Mouse (Mus musculus) hindbrain, embryonic 15.5 days (tissue): ENCODE results near the gene Fars2. TPM values are rescaled to one million over a fixed set of nuclear protein-coding genes. Genes with fewer than 3 reads are reported as not detected.
"Not testable (repeated sequence)": the region's sequence is repeated elsewhere in the genome, so short reads cannot be mapped to it uniquely, and the experiment has no call there.

Experiments
- ATAC-seq: fragments of 200-750 bp; cut with Nextera tagmentation; 2 replicates; pipeline ENCODE4 v1.8.0; 2017; ENCODE audit warnings: low read depth, moderate number of reproducible peaks, moderate TSS enrichment; ENCODE audit not compliant: low FRiP score
- H3K27ac ChIP-seq: fragments of 300-500 bp; sonication (generic); replicated peaks from 2 replicates; pipeline ENCODE4 v1.5.1; 2015; ENCODE audit warnings: mild to moderate bottlenecking, inconsistent platforms
- H3K27me3 ChIP-seq: fragments of 300-500 bp; sonication (generic); 2 replicates; pipeline ENCODE4 v1.6.1; 2015; ENCODE audit warnings: control low read depth, inconsistent platforms
- H3K36me3 ChIP-seq: fragments of 300-500 bp; sonication (generic); 2 replicates; pipeline ENCODE4 v1.6.1; 2015; ENCODE audit warnings: control low read depth, inconsistent platforms
- H3K4me1 ChIP-seq: fragments of 300-500 bp; sonication (generic); replicated peaks from 2 replicates; pipeline ENCODE4 v1.6.1; 2015; ENCODE audit warnings: control low read depth, inconsistent platforms
- H3K4me2 ChIP-seq: fragments of 300-500 bp; sonication (generic); 2 replicates; pipeline ENCODE4 v1.6.1; 2015; ENCODE audit warnings: moderate library complexity, mild to moderate bottlenecking, inconsistent platforms
- H3K4me3 ChIP-seq: fragments of 300-500 bp; sonication (generic); 2 replicates; pipeline ENCODE4 v1.5.1; 2015; ENCODE audit warnings: mild to moderate bottlenecking, inconsistent platforms
- H3K9ac ChIP-seq: fragments of 300-500 bp; sonication (generic); 2 replicates; pipeline ENCODE4 v1.6.1; 2015; ENCODE audit warnings: inconsistent platforms
- H3K9me3 ChIP-seq: fragments of 300-500 bp; sonication (generic); 2 replicates; pipeline ENCODE4 v1.6.1; 2016; ENCODE audit warnings: control low read depth, inconsistent platforms
- WGBS: fragments of 180-500 bp; shearing (Covaris S2); methylation state at CpG from one replicate; pipeline ENCODE4 v1.1.7; 2015; 5-methylcytosine and 5-hydroxymethylcytosine counted together
- polyA plus RNA-seq: library from polyadenylated mRNA; unstranded; fragments of >200 nt; fragmentation: Nextera tagmentation; extraction: Ambion mirVana; gene quantifications from 2 replicates; pipeline ENCODE4 v1.2.1, GENCODE M21; 2015

Gene Fars2
- polyA plus RNA-seq, 1 experiment from 2014 or later = 25.6 TPM

GRCm38 (mm10) chr13:36451437-36451836 is 334.2 kb downstream of the Fars2 start:
- Histone ChIP-seq H3K27me3 (no peaks in the 10 kb centered on the region), H3K9ac (no peak overlapping the region), H3K4me3 (no peak overlapping the region), H3K36me3 (no peaks in the 10 kb centered on the region), H3K9me3 (no peaks in the 10 kb centered on the region), H3K4me1 (no peaks in the 10 kb centered on the region), H3K4me2 (no peak overlapping the region), H3K27ac (no peak overlapping the region)
- WGBS = 73% methylated on average over 3 of the region's 3 CpGs
- no peak for ATAC-seq

DNA sequence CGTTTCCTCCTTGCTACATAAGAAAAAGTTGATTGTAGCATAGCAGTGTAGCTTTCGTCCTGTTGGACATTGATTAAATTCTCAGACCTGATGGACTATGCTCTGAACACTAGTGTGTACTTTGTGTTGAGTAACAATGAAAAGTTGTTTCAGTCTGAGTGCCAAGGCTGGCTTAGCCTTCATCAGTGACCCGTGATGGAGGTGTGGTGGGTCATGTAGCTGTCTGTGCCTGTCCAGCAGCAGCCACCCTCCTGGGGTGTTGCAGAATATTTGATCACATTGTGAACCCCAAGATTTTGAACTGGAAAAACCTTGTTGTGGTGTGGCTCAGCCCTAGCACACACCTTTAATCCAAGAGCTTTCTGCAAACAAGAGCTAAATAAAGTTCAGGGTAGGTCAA is 343.3 kb downstream of the Fars2 start:
- Histone ChIP-seq H3K4me3 (no peak overlapping the region), H3K27me3 (no peaks in the 10 kb centered on the region), H3K9ac (no peak overlapping the region), H3K9me3 (no peaks in the 10 kb centered on the region), H3K4me2 (no peak overlapping the region), H3K27ac (no peak overlapping the region), H3K36me3 (no peaks in the 10 kb centered on the region), H3K4me1 (no peaks in the 10 kb centered on the region)
- 71% methylated on average over 3 of the region's 3 CpGs for WGBS
- no peak for ATAC-seq

GRCm38 (mm10) chr13:36463669-36464068 is 346.5 kb downstream of the Fars2 start:
- no peaks in the 10 kb centered on the region for H3K36me3 ChIP-seq
- no peaks in the 10 kb centered on the region for H3K9me3 ChIP-seq
- no peak overlapping the region for H3K27ac ChIP-seq
- H3K4me2 ChIP-seq = no peak overlapping the region
- no peak overlapping the region for H3K4me3 ChIP-seq
- no peaks in the 10 kb centered on the region for H3K27me3 ChIP-seq
- H3K4me1 ChIP-seq = no peaks in the 10 kb centered on the region
- ATAC-seq = no peak
- H3K9ac ChIP-seq = no peak overlapping the region

- H3K9ac ChIP-seq, H3K9me3 ChIP-seq: not testable (repeated sequence)
- WGBS = 97% methylated on average over 3 of the region's 3 CpGs
Observed at GRCm38 (mm10) chr13:36466076-36466475, 348.9 kb downstream of the Fars2 start.

GRCm38 (mm10) chr13:36466515-36466921 is 349.3 kb downstream of the Fars2 start:
- no peaks in the 10 kb centered on the region for H3K9me3 ChIP-seq
- no peaks in the 10 kb centered on the region for H3K27me3 ChIP-seq
- no peaks in the 10 kb centered on the region for H3K4me1 ChIP-seq
- H3K27ac ChIP-seq = no peak overlapping the region
- no peak for ATAC-seq
- H3K4me3 ChIP-seq = no peak overlapping the region
- no peak overlapping the region for H3K9ac ChIP-seq
- 95% methylated on average over 5 of the region's 5 CpGs for WGBS
- H3K36me3 ChIP-seq = no peaks in the 10 kb centered on the region
- H3K4me2 ChIP-seq = no peak overlapping the region

More at GRCm38 (mm10) chr13:36466076-36466475, 348.9 kb downstream of the Fars2 start:
- not testable (repeated sequence) for H3K36me3 ChIP-seq, H3K27me3 ChIP-seq, H3K4me3 ChIP-seq, H3K27ac ChIP-seq, H3K4me1 ChIP-seq, H3K4me2 ChIP-seq, ATAC-seq

GRCm38 (mm10) chr13:36467849-36468248 is 350.6 kb downstream of the Fars2 start:
- ATAC-seq = no peak
- no peaks in the 10 kb centered on the region for H3K9me3 ChIP-seq
- no peaks in the 10 kb centered on the region for H3K27me3 ChIP-seq
- WGBS = 92% methylated on average over 2 of the region's 2 CpGs
- no peaks in the 10 kb centered on the region for H3K36me3 ChIP-seq
- no peaks in the 10 kb centered on the region for H3K4me1 ChIP-seq
- H3K4me2 ChIP-seq = no peak overlapping the region
- no peak overlapping the region for H3K27ac ChIP-seq
- H3K9ac ChIP-seq = no peak overlapping the region
- no peak overlapping the region for H3K4me3 ChIP-seq

- H3K36me3 ChIP-seq = no peaks in the 10 kb centered on the region
- H3K4me1 ChIP-seq = no peaks in the 10 kb centered on the region
- H3K4me3 ChIP-seq = no peak overlapping the region
- H3K9me3 ChIP-seq = no peaks in the 10 kb centered on the region
- H3K9ac ChIP-seq = no peak overlapping the region
- 75% methylated on average over 2 of the region's 2 CpGs for WGBS
- H3K27me3 ChIP-seq = no peaks in the 10 kb centered on the region
- no peak overlapping the region for H3K27ac ChIP-seq
- no peak overlapping the region for H3K4me2 ChIP-seq
- ATAC-seq = no peak
Observed at GRCm38 (mm10) chr13:36468963-36469362, 351.8 kb downstream of the Fars2 start.

DNA sequence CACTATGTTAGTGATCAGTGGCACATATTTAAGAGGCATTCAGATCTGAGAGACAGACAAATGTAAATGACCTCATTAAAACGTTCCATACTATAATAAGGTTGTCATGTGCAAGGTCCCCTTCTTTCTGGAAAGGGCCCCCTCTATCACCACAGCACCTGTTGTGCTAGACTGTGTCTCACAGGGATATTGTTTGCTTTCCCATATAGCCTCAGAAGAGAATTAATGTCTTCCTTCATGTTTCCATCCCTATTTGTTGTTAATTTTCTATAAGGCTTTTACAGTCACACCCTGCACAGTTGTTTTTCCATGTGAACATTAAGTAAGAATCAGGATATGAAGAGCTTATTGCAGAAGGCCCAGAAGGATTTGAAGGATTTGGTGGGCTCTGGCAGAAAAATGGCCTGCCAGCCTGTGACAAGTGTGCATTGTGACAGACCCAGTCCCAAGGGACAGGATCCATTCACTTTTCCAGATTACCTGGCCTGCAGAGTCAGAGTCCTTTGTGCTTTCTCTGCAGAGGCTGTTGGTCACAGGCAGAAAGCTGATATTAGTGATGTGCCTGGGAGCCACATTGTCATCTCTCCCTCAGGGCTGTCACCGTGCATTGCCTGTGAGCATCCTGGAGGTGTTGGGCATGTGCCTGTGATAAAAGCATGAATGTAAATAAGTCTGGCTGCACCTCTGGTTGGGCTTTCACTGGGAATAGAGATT is 352.4 kb downstream of the Fars2 start:
- Histone ChIP-seq H3K9me3 (no peaks in the 10 kb centered on the region), H3K4me3 (no peak overlapping the region), H3K27me3 (no peaks in the 10 kb centered on the region), H3K4me2 (no peak overlapping the region), H3K9ac (no peak overlapping the region), H3K36me3 (no peaks in the 10 kb centered on the region), H3K27ac (no peak overlapping the region; the same call in 1 of the 2 replicates), H3K4me1 (no peaks in the 10 kb centered on the region)
- no peak for ATAC-seq
- WGBS = 50% methylated on average over 2 of the region's 2 CpGs

GRCm38 (mm10) chr13:36477648-36478047 is 360.4 kb downstream of the Fars2 start:
- Histone ChIP-seq H3K36me3 (no peaks in the 10 kb centered on the region), H3K27ac (no peak overlapping the region), H3K9ac (no peak overlapping the region), H3K4me1 (no peaks in the 10 kb centered on the region), H3K27me3 (no peaks in the 10 kb centered on the region), H3K4me3 (no peak overlapping the region), H3K4me2 (no peak overlapping the region), H3K9me3 (no peaks in the 10 kb centered on the region)
- ATAC-seq = no peak
- 82% methylated on average over 5 of the region's 5 CpGs for WGBS

GRCm38 (mm10) chr13:36478243-36478642 is 361.0 kb downstream of the Fars2 start:
- ATAC-seq = no peak
- Histone ChIP-seq H3K36me3 (no peaks in the 10 kb centered on the region), H3K4me1 (no peaks in the 10 kb centered on the region)

DNA sequence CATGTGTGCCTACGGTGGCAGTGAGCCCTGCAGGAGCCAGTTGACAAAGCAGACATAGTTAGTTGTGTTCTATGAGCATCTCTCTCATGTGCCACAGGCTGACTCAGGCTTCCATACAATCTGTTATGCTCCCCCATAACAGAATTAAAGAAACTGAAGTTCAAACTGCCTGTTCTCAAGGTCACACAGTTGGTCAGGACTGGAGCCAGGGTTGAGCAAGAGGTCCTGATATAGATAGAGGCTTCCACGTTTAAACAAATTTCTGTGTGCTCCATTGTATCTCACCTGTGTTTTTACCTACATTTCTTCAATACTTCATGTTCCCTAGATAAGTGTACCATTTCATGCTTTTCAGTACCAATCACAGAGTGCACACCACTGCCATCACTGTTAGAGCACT is 362.9 kb downstream of the Fars2 start:
- H3K4me2 ChIP-seq = no peak overlapping the region
- no peak overlapping the region for H3K9ac ChIP-seq
- no peak overlapping the region for H3K27ac ChIP-seq
- H3K36me3 ChIP-seq = no peaks in the 10 kb centered on the region
- 95% methylated on average over 2 of the region's 2 CpGs for WGBS
- no peaks in the 10 kb centered on the region for H3K27me3 ChIP-seq
- ATAC-seq = no peak
- no peak overlapping the region for H3K4me3 ChIP-seq
- H3K9me3 ChIP-seq = no peaks in the 10 kb centered on the region
- H3K4me1 ChIP-seq = no peaks in the 10 kb centered on the region

More at GRCm38 (mm10) chr13:36478243-36478642, 361.0 kb downstream of the Fars2 start:
- Histone ChIP-seq H3K27me3 (no peaks in the 10 kb centered on the region), H3K4me3 (no peak overlapping the region), H3K27ac (no peak overlapping the region), H3K9me3 (no peaks in the 10 kb centered on the region), H3K9ac (no peak overlapping the region), H3K4me2 (no peak overlapping the region)
- 85% methylated on average over 3 of the region's 3 CpGs for WGBS

- no peak overlapping the region for H3K4me2 ChIP-seq
- no peak for ATAC-seq
- no peaks in the 10 kb centered on the region for H3K36me3 ChIP-seq
- no peaks in the 10 kb centered on the region for H3K9me3 ChIP-seq
- H3K27me3 ChIP-seq = no peaks in the 10 kb centered on the region
- H3K9ac ChIP-seq = no peak overlapping the region
- no peak overlapping the region for H3K4me3 ChIP-seq
- no peaks in the 10 kb centered on the region for H3K4me1 ChIP-seq
- 99% methylated on average over 2 of the region's 2 CpGs for WGBS
- no peak overlapping the region for H3K27ac ChIP-seq
Observed at GRCm38 (mm10) chr13:36484391-36484790, 367.2 kb downstream of the Fars2 start.

DNA sequence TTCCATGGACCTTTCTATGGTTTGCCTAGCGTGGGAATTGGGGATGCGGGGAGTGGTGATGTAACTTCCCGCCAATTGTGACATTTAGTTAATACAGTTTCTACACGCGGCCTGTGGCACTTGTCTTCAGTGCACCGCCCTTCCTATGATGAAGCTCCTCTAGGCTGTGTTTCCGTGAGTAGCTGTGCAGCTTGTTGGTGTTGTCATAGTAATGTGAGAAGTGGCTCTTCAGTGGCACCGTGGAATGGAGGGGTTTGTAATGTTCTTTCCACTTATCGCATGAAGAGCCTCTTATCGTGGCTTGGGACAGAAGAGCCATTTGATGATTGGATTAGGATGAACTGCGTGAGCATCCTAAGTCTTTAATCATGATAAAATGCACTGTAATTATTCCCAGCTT is 369.5 kb downstream of the Fars2 start:
- H3K4me2 ChIP-seq = no peak overlapping the region
- H3K36me3 ChIP-seq = no peaks in the 10 kb centered on the region
- 87% methylated on average over 11 of the region's 11 CpGs for WGBS
- H3K27me3 ChIP-seq = no peaks in the 10 kb centered on the region
- no peak overlapping the region for H3K27ac ChIP-seq
- no peak for ATAC-seq
- no peak overlapping the region for H3K9ac ChIP-seq
- H3K4me1 ChIP-seq = peaks cover 5% of the 10 kb centered on the region
- H3K9me3 ChIP-seq = no peaks in the 10 kb centered on the region
- H3K4me3 ChIP-seq = no peak overlapping the region
